Mouse (Mus musculus) heart, embryonic 14.5 days (tissue): Measurements from ENCODE around the gene Nelfb. TPM values are rescaled to one million over a fixed set of nuclear protein-coding genes. Genes with fewer than 3 reads are reported as not detected.

ENCODE experiments used
- polyA plus RNA-seq: library from polyadenylated mRNA; unstranded; fragments of >200 nt; fragmentation: Nextera tagmentation; extraction: Ambion mirVana; gene quantifications from 2 replicates; pipeline ENCODE4 v1.2.1, GENCODE M21; 2014

The Nelfb gene
- polyA plus RNA-seq, 1 experiment from 2014 or later, result 65.9 TPM

Other genes with a start within 250 kb of the Nelfb start
- 15.9 and 19.3 TPM in 2 replicates for gene Dph7, start 249.1 kb downstream of the Nelfb start, polyA plus RNA-seq
- gene Mrpl41, start 236.4 kb downstream of the Nelfb start, polyA plus RNA-seq, result 137 and 139 TPM in 2 replicates
- gene Pnpla7, start 235.5 kb downstream of the Nelfb start, polyA plus RNA-seq, result 13.2 and 15.1 TPM in 2 replicates
- 43.2 and 48.1 TPM in 2 replicates for gene Nsmf, start 157.1 kb downstream of the Nelfb start, polyA plus RNA-seq
- gene Entpd8, start 131.2 kb downstream of the Nelfb start, polyA plus RNA-seq, result not detected in 2 replicates
- not detected in 2 replicates for gene Noxa1, start 116.3 kb downstream of the Nelfb start, polyA plus RNA-seq
- gene Nrarp, start 30.7 kb downstream of the Nelfb start, polyA plus RNA-seq, result 11.9 and 13.9 TPM in 2 replicates
- gene Tor4a, start 14.6 kb downstream of the Nelfb start, polyA plus RNA-seq, result 6.5 and 8.0 TPM in 2 replicates
- gene Stpg3, start 3.1 kb upstream of the Nelfb start, polyA plus RNA-seq, result not detected in 2 replicates
- gene Fam166a, start 7.3 kb upstream of the Nelfb start, polyA plus RNA-seq, result 0.93 TPM in 1 of 2 replicates, not detected in the other
- 342 and 395 TPM in 2 replicates for gene Tubb4b, start 13.2 kb upstream of the Nelfb start, polyA plus RNA-seq
- not detected in 2 replicates for gene Slc34a3, start 22.9 kb upstream of the Nelfb start, polyA plus RNA-seq
- gene Rnf224, start 25.3 kb upstream of the Nelfb start, polyA plus RNA-seq, result not detected in 2 replicates
- 5.3 and 8.0 TPM in 2 replicates for gene Rnf208, start 30.8 kb upstream of the Nelfb start, polyA plus RNA-seq
- not detected in 2 replicates for gene Cysrt1, start 31.0 kb upstream of the Nelfb start, polyA plus RNA-seq
- gene AL732309.1, start 35.4 kb upstream of the Nelfb start, polyA plus RNA-seq, result 1.8 and 2.4 TPM in 2 replicates
- 12.3 and 16.3 TPM in 2 replicates for gene Tmem203, start 44.0 kb upstream of the Nelfb start, polyA plus RNA-seq
- 2.3 and 3.1 TPM in 2 replicates for gene Tprn, start 51.1 kb upstream of the Nelfb start, polyA plus RNA-seq
- gene Ssna1, start 60.9 kb upstream of the Nelfb start, polyA plus RNA-seq, result 150 and 163 TPM in 2 replicates
- 70.2 and 71.3 TPM in 2 replicates for gene Anapc2, start 61.0 kb upstream of the Nelfb start, polyA plus RNA-seq
- not detected in 2 replicates for gene Tmem210, start 76.7 kb upstream of the Nelfb start, polyA plus RNA-seq
- not detected in 2 replicates for gene Lrrc26, start 78.4 kb upstream of the Nelfb start, polyA plus RNA-seq
- gene Grin1, start 107.7 kb upstream of the Nelfb start, polyA plus RNA-seq, result 0.05 TPM in 1 of 2 replicates, not detected in the other
- gene Man1b1, start 120.8 kb upstream of the Nelfb start, polyA plus RNA-seq, result 42.8 and 48.1 TPM in 2 replicates
- gene Dpp7, start 144.9 kb upstream of the Nelfb start, polyA plus RNA-seq, result 11.5 and 12.4 TPM in 2 replicates
- 17.6 and 18.3 TPM in 2 replicates for gene Uap1l1, start 154.2 kb upstream of the Nelfb start, polyA plus RNA-seq
- 14.4 and 17.7 TPM in 2 replicates for gene Sapcd2, start 160.8 kb upstream of the Nelfb start, polyA plus RNA-seq
- 0.81 and 0.85 TPM in 2 replicates for gene Entpd2, start 184.4 kb upstream of the Nelfb start, polyA plus RNA-seq
- 29.3 and 29.5 TPM in 2 replicates for gene Npdc1, start 187.9 kb upstream of the Nelfb start, polyA plus RNA-seq
- 0.14 TPM in 1 of 2 replicates, not detected in the other for gene Fut7, start 211.8 kb upstream of the Nelfb start, polyA plus RNA-seq
- gene Abca2, start 217.2 kb upstream of the Nelfb start, polyA plus RNA-seq, result 3.8 and 4.3 TPM in 2 replicates
- 3.8 and 4.6 TPM in 2 replicates for gene Clic3, start 245.3 kb upstream of the Nelfb start, polyA plus RNA-seq
- gene Paxx, start 249.6 kb upstream of the Nelfb start, polyA plus RNA-seq, result 31.0 and 32.6 TPM in 2 replicates